Mouse (Mus musculus): Measurements from ENCODE around the gene Bmpr1a. TPM values are rescaled to one million over a fixed set of nuclear protein-coding genes. Genes with fewer than 3 reads are reported as not detected.

The Bmpr1a gene
- total RNA-seq, 1 experiment = 38.9 TPM

DNA sequence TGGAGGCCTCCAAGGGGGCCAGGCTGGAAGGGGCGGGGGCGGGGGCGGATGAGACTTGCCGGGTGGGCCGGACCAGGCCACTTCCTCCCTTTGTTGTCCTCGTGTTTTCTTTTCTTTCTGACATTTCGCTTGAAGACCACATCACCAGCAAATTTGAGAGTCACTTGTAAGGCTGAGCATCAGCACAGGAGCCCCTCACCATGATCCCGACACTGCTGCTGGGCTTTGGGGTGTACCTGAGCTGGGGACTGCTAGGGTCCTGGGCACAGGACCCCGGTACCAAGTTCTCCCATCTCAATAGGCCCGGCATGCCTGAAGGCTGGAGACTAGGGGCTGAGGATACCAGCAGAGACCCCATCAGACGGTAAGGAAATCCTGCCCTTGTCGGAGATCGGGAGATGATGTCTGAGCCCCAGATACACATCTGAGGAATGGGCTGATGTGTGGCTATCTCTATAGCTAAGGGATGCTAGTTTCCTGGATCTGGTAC lies 127.7 kb downstream of the Bmpr1a start, which contains the start of gene Mmrn2:
Mmrn2 (plus strand) TSS at position 51 of the 490 bp plus-strand sequence.
- in situ Hi-C loops (cut with MboI; ENCODE audit: low sequenced_read_pairs in 2 of 2, unreplicated experiment in 2 of 2) = no loop called here

DNA sequence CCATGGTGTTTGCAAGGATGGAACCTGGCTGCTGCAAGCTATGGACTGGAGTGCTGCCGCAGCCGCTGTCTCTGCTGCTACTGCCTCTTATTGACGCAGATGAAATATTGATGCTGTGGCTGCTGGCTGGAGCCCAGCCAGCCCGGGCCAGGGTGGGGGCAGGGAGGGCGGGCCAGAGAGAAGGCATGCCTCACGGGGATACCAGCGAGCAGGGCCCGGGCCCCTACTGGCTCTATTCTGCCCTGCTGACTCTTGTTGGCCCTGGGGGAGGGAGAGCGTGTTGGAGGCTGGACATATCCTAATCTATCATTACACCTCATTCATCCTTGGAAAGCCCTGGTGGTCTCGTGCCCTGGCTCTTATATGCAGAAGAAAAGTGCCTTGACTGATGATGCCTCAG lies 128.6 kb downstream of the Bmpr1a start, which contains the start of gene Sncg:
Sncg (minus strand) TSS at position 213 of the 400 bp plus-strand sequence.
- Histone ChIP-seq H3K27ac (ENCODE audit: insufficient read depth, low read depth, low read length, poor library complexity, severe bottlenecking) (peak within 1 kb of the TSS; percentile 15; the same call in 1 of the 2 replicates), H3K9ac (ENCODE audit: insufficient read depth, low read depth, low read length, poor library complexity, severe bottlenecking) (peak within 1 kb of the TSS; percentile 13; the same call in 1 of the 2 replicates), H3K36me3 (ENCODE audit: control insufficient read depth, insufficient read depth, low read length, poor library complexity, severe bottlenecking) (no peaks in the 10 kb centered on the region), H3K4me3 (ENCODE audit: insufficient read depth in 1 of 2, low read depth in 1 of 2, low read length in 2 of 2, poor library complexity in 1 of 2, severe bottlenecking in 1 of 2) (no peak within 1 kb of the TSS; a peak in 1 of 4 replicates), H3K9me3 (ENCODE audit: control insufficient read depth, insufficient read depth, low read depth, low read length) (no peaks in the 10 kb centered on the region), H3K4me1 (ENCODE audit: control insufficient read depth in 2 of 2, insufficient read depth in 2 of 2, low read length in 2 of 2, poor library complexity in 1 of 2) (peaks cover 12 to 49% of the 10 kb centered on the region in 2 experiments; a peak in 3 of 4 replicates)
- DNase-seq (ENCODE audit: low read depth, low spot score) = no peak
- TF ChIP-seq HCFC1 (IDR thresholded peaks at IDR 0.05; ENCODE audit: borderline replicate concordance, insufficient read depth, low read length) (no peak), MAFK (IDR thresholded peaks at IDR 0.05; ENCODE audit: insufficient read depth, low read depth, low read length) (no peak), CHD2 (IDR thresholded peaks at IDR 0.05; ENCODE audit: low read depth, low read length) (no peak), ZC3H11A (IDR thresholded peaks at IDR 0.05; ENCODE audit: borderline replicate concordance, low read depth, low read length) (no peak), ZNF384 (IDR thresholded peaks at IDR 0.05; ENCODE audit: low read depth, low read length) (no peak)
- in situ Hi-C loops (cut with MboI; ENCODE audit: low sequenced_read_pairs in 2 of 2, unreplicated experiment in 2 of 2) = no loop called here

More for the DNA sequence above, 127.7 kb downstream of the Bmpr1a start, which contains the start of gene Mmrn2:
- Histone ChIP-seq H3K9me3 (ENCODE audit: control insufficient read depth, insufficient read depth, low read depth, low read length) (no peaks in the 10 kb centered on the region), H3K36me3 (ENCODE audit: control insufficient read depth, insufficient read depth, low read length, poor library complexity, severe bottlenecking) (no peaks in the 10 kb centered on the region), H3K4me3 (ENCODE audit: insufficient read depth in 1 of 2, low read depth in 1 of 2, low read length in 2 of 2, poor library complexity in 1 of 2, severe bottlenecking in 1 of 2) (peak within 1 kb of the TSS; percentile 5 to 37; a peak in 3 of 4 replicates), H3K9ac (ENCODE audit: insufficient read depth, low read depth, low read length, poor library complexity, severe bottlenecking) (peak within 1 kb of the TSS; percentile 42; the same call in 1 of the 2 replicates), H3K27ac (ENCODE audit: insufficient read depth, low read depth, low read length, poor library complexity, severe bottlenecking) (peak within 1 kb of the TSS; percentile 15; the same call in 1 of the 2 replicates), H3K4me1 (ENCODE audit: control insufficient read depth in 2 of 2, insufficient read depth in 2 of 2, low read length in 2 of 2, poor library complexity in 1 of 2) (peaks cover 14 to 49% of the 10 kb centered on the region in 2 experiments)
- no peak for DNase-seq (ENCODE audit: low read depth, low spot score)
- TF ChIP-seq ZC3H11A (IDR thresholded peaks at IDR 0.05; ENCODE audit: borderline replicate concordance, low read depth, low read length) (no peak), CHD2 (IDR thresholded peaks at IDR 0.05; ENCODE audit: low read depth, low read length) (no peak)

GRCm38 (mm10) chr14:34373581-34373980 lies 129.6 kb downstream of the Bmpr1a start:
- Histone ChIP-seq H3K36me3 (ENCODE audit: control insufficient read depth, insufficient read depth, low read length, poor library complexity, severe bottlenecking) (no peaks in the 10 kb centered on the region), H3K27ac (ENCODE audit: insufficient read depth, low read depth, low read length, poor library complexity, severe bottlenecking) (no peak overlapping the region), H3K9me3 (ENCODE audit: control insufficient read depth, insufficient read depth, low read depth, low read length) (no peaks in the 10 kb centered on the region), H3K9ac (ENCODE audit: insufficient read depth, low read depth, low read length, poor library complexity, severe bottlenecking) (no peak overlapping the region), H3K4me1 (ENCODE audit: control insufficient read depth in 2 of 2, insufficient read depth in 2 of 2, low read length in 2 of 2, poor library complexity in 1 of 2) (peaks cover 12 to 45% of the 10 kb centered on the region in 2 experiments; a peak in 3 of 4 replicates), H3K4me3 (ENCODE audit: insufficient read depth in 1 of 2, low read depth in 1 of 2, low read length in 2 of 2, poor library complexity in 1 of 2, severe bottlenecking in 1 of 2) (no peak overlapping the region)
- in situ Hi-C loops (cut with MboI; ENCODE audit: low sequenced_read_pairs in 2 of 2, unreplicated experiment in 2 of 2) = no loop called here
- no peak for TF ChIP-seq HCFC1 (IDR thresholded peaks at IDR 0.05; ENCODE audit: borderline replicate concordance, insufficient read depth, low read length)
- TF ChIP-seq ZNF384 (IDR thresholded peaks at IDR 0.05; ENCODE audit: low read depth, low read length) = no peak
- TF ChIP-seq ZC3H11A (IDR thresholded peaks at IDR 0.05; ENCODE audit: borderline replicate concordance, low read depth, low read length) = no peak
- TF ChIP-seq MAFK (IDR thresholded peaks at IDR 0.05; ENCODE audit: insufficient read depth, low read depth, low read length) = no peak
- no peak for TF ChIP-seq CHD2 (IDR thresholded peaks at IDR 0.05; ENCODE audit: low read depth, low read length)
- no peak for DNase-seq (ENCODE audit: low read depth, low spot score)

DNA sequence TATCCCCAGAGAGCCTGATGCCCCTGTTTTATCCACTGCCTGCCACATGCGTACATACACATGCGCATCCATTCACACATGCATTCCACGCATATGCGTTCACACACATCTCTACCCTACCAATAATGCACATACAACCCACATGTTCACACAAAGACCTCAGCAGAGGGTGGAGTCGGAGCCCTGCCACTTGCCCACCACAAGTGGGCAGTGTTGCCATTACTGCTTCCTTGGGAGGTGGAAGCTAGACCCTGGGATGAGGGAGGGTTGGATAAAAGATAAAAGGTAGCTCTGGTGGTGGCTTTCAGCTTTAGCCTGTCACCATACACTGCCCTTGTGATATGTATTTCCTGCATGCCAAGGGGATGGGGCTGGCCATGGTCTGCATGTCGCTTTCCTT lies 130.5 kb downstream of the Bmpr1a start:
- Histone ChIP-seq H3K9ac (ENCODE audit: insufficient read depth, low read depth, low read length, poor library complexity, severe bottlenecking) (no peak overlapping the region), H3K4me1 (ENCODE audit: control insufficient read depth in 2 of 2, insufficient read depth in 2 of 2, low read length in 2 of 2, poor library complexity in 1 of 2) (peaks cover 12 to 42% of the 10 kb centered on the region in 2 experiments; a peak in 3 of 4 replicates), H3K27ac (ENCODE audit: insufficient read depth, low read depth, low read length, poor library complexity, severe bottlenecking) (no peak overlapping the region), H3K4me3 (ENCODE audit: insufficient read depth in 1 of 2, low read depth in 1 of 2, low read length in 2 of 2, poor library complexity in 1 of 2, severe bottlenecking in 1 of 2) (no peak overlapping the region), H3K36me3 (ENCODE audit: control insufficient read depth, insufficient read depth, low read length, poor library complexity, severe bottlenecking) (no peaks in the 10 kb centered on the region), H3K9me3 (ENCODE audit: control insufficient read depth, insufficient read depth, low read depth, low read length) (no peaks in the 10 kb centered on the region)
- in situ Hi-C loops (cut with MboI; ENCODE audit: low sequenced_read_pairs in 2 of 2, unreplicated experiment in 2 of 2) = no loop called here
- no peak for DNase-seq (ENCODE audit: low read depth, low spot score)
- TF ChIP-seq ZC3H11A (IDR thresholded peaks at IDR 0.05; ENCODE audit: borderline replicate concordance, low read depth, low read length) (peak; percentile 45; the same call in 1 of the 2 replicates), MAFK (IDR thresholded peaks at IDR 0.05; ENCODE audit: insufficient read depth, low read depth, low read length) (no peak), HCFC1 (IDR thresholded peaks at IDR 0.05; ENCODE audit: borderline replicate concordance, insufficient read depth, low read length) (no peak), ZNF384 (IDR thresholded peaks at IDR 0.05; ENCODE audit: low read depth, low read length) (no peak)

All from ES-E14 (cell line).